Comparison of ENCODE assay signal across 25 mouse cellular contexts in the genomic region with DNA sequence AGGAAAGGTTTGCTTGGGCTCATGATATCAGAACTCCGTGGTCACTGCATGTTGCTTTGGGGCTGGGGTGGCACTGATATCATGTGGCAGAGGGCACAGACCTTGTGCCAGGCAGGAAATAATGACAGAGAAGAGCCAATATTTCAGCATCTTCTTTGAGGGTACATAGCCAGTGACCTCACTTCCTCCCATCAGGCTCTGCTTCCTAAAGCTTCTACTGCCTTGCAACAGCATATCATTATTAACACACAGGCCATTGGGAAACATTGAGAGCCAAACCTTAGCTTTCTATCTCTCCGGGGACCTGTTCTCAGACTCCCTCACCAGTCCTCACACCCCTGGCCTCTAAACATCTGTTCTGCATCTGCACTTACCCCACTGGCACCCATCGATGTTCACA. TPM values are rescaled to one million over a fixed set of nuclear protein-coding genes. Genes with fewer than 3 reads are reported as not detected.
"Had no signal": no experiment of that assay in that cellular context is flagged by ENCODE, and none has a peak within 500 bp of the region (broad histone marks: within the 10 kb centered on the region; RNA-seq: fewer than 3 reads in every experiment).

No protein-coding gene starts in this region.

- H3K9me3 ChIP-seq: limb, embryonic 10.5 days; limb, embryonic 13.5 days; liver, embryonic 13.5 days; megakaryocyte, embryonic 14.5 days; midbrain, embryonic 10.5 days; midbrain, embryonic 13.5 days; neural tube, embryonic 13.5 days had no signal

- H3K4me1 ChIP-seq: limb, embryonic 13.5 days; liver, embryonic 13.5 days; neural tube, embryonic 13.5 days had no signal

- H3K4me3 ChIP-seq: limb, embryonic 10.5 days; limb, embryonic 13.5 days; liver, embryonic 13.5 days; megakaryocyte, embryonic 14.5 days; midbrain, embryonic 10.5 days; midbrain, embryonic 13.5 days; myocyte; neural tube, embryonic 13.5 days had no signal

- H3K27ac ChIP-seq: limb, embryonic 10.5 days; limb, embryonic 13.5 days; liver, embryonic 13.5 days; midbrain, embryonic 10.5 days; midbrain, embryonic 13.5 days; neural tube, embryonic 13.5 days had no signal

- H3K27me3 ChIP-seq: liver, embryonic 13.5 days; midbrain, embryonic 13.5 days; neural tube, embryonic 13.5 days had no signal

- ATAC-seq: midbrain, embryonic 13.5 days; midbrain, embryonic 16.5 days had no signal

- DNase-seq: kidney, adult 9 months; kidney, postnatal 14 days; kidney, postnatal 4 days; layer of hippocampus, adult 9-11 months; liver; liver, embryonic 13.5 days; lung, adult 2 months; lung, postnatal 14 days; lung, postnatal 4 days; retina, postnatal 1 day; right cerebral cortex, postnatal 25 days; spleen, adult 18-20 months; thymus, adult 18-20 months; thymus, postnatal 36 days had no signal

- H3K36me3 ChIP-seq: limb, embryonic 10.5 days; limb, embryonic 13.5 days; liver, embryonic 13.5 days; midbrain, embryonic 10.5 days; midbrain, embryonic 13.5 days; neural tube, embryonic 13.5 days had no signal

RNA-seq across cellular contexts. Expression of a gene that starts 54.8 kb away (rescaled TPM):
- total RNA-seq: monocyte, adult 5-6 weeks; neutrophil, adult 5-6 weeks had no signal
- polyA plus RNA-seq: limb, embryonic 10.5 days; liver, embryonic 13.5 days; liver, embryonic 16.5 days had no signal
